Mouse (Mus musculus): ENCODE measurements around the gene BC067074. TPM values are rescaled to one million over a fixed set of nuclear protein-coding genes. Genes with fewer than 3 reads are reported as not detected.

The BC067074 gene
- polyA plus RNA-seq, 1 experiment from 2014 or later, result 0.65 TPM

- no peak for TF ChIP-seq CTCF (IDR thresholded peaks at IDR 0.05; ENCODE audit: low read depth)
- no peaks in the 10 kb centered on the region for H3K36me3 ChIP-seq (ENCODE audit: control insufficient read depth, insufficient read depth)
- H3K9ac ChIP-seq (ENCODE audit: low read depth, low read length), result no peak overlapping the region
- H3K4me2 ChIP-seq (replicated peaks; ENCODE audit: low read depth), result no peak overlapping the region
- H3K4me3 ChIP-seq (ENCODE audit: low read depth, low read length), result no peak overlapping the region
- WGBS, result 53% methylated on average over 12 of the region's 12 CpGs
- no peak for ATAC-seq
- no peaks in the 10 kb centered on the region for H3K9me3 ChIP-seq (ENCODE audit: control insufficient read depth)
- H3K4me1 ChIP-seq (replicated peaks; ENCODE audit: control insufficient read depth, insufficient read depth, low read length), result no peaks in the 10 kb centered on the region
- H3K27me3 ChIP-seq (replicated peaks; ENCODE audit: control insufficient read depth, insufficient read depth, low read length), result no peaks in the 10 kb centered on the region; the same call in 1 of the 2 replicates
- H3K27ac ChIP-seq (ENCODE audit: low read depth, low read length), result no peak overlapping the region
Observed at GRCm38 (mm10) chr13:113262822-113263221, 30.1 kb upstream of the BC067074 start.

DNA sequence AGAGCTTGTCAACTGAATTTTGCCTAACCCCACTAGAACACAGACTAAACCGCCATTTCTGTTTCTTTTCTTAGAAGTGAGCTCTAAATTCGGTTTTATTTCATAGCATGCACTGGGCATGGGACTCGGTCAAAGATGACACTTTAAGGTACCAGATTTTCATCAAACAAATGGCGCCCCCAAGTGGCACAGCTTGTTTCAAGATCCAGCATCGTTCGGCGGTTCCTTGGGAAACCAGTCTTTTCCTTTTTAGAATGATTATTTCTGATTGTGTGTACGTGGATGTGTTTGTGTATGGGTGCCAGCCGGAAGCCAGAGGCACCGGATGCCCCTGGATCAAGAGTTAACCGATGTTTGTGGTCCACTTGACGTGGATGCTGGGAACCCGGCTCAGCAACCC, 27.7 kb upstream of the BC067074 start:
- no peaks in the 10 kb centered on the region for H3K4me1 ChIP-seq (replicated peaks; ENCODE audit: control insufficient read depth, insufficient read depth, low read length)
- H3K9me3 ChIP-seq (ENCODE audit: control insufficient read depth), result no peaks in the 10 kb centered on the region
- H3K9ac ChIP-seq (ENCODE audit: low read depth, low read length), result no peak overlapping the region
- no peak overlapping the region for H3K27ac ChIP-seq (ENCODE audit: low read depth, low read length)
- TF ChIP-seq CTCF (IDR thresholded peaks at IDR 0.05; ENCODE audit: low read depth), result peak; percentile 69
- H3K4me2 ChIP-seq (replicated peaks; ENCODE audit: low read depth), result no peak overlapping the region
- no peaks in the 10 kb centered on the region; the same call in 1 of the 2 replicates for H3K27me3 ChIP-seq (replicated peaks; ENCODE audit: control insufficient read depth, insufficient read depth, low read length)
- no peaks in the 10 kb centered on the region for H3K36me3 ChIP-seq (ENCODE audit: control insufficient read depth, insufficient read depth)
- ATAC-seq, result no peak
- 29% methylated on average over 13 of the region's 13 CpGs for WGBS
- H3K4me3 ChIP-seq (ENCODE audit: low read depth, low read length), result no peak overlapping the region

- no peaks in the 10 kb centered on the region for H3K36me3 ChIP-seq (ENCODE audit: control insufficient read depth, insufficient read depth)
- no peaks in the 10 kb centered on the region for H3K9me3 ChIP-seq (ENCODE audit: control insufficient read depth)
- no peaks in the 10 kb centered on the region; the same call in 1 of the 2 replicates for H3K27me3 ChIP-seq (replicated peaks; ENCODE audit: control insufficient read depth, insufficient read depth, low read length)
- peak overlapping the region; percentile 43 for H3K4me2 ChIP-seq (replicated peaks; ENCODE audit: low read depth)
- TF ChIP-seq CTCF (IDR thresholded peaks at IDR 0.05; ENCODE audit: low read depth), result peak; percentile 88
- 28% methylated on average over 9 of the region's 9 CpGs for WGBS
- no peak overlapping the region for H3K4me3 ChIP-seq (ENCODE audit: low read depth, low read length)
- peak; percentile 49; the same call in 1 of the 2 replicates for ATAC-seq
- H3K9ac ChIP-seq (ENCODE audit: low read depth, low read length), result no peak overlapping the region
- no peaks in the 10 kb centered on the region for H3K4me1 ChIP-seq (replicated peaks; ENCODE audit: control insufficient read depth, insufficient read depth, low read length)
- no peak overlapping the region for H3K27ac ChIP-seq (ENCODE audit: low read depth, low read length)
Observed at GRCm38 (mm10) chr13:113266495-113266951, 26.4 kb upstream of the BC067074 start.

DNA sequence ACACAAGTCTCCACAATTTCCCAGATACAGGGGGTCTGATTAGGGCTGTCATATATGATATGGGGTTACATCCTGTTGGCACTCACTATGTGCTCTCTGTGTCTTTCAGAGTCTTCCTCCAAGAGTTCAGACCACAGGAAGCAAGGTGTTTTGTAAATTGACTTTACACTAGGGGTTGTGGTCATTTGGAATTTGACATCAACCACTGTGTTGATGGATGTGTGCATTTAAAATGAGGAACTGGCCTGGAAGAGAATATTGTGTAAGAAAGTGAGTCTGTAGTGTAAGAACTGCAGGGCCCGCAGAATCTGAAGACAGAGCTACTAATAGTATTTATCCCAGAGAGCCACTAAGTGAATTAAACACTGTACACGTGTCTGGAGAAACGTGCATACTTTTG, 25.8 kb upstream of the BC067074 start:
- no peak for TF ChIP-seq CTCF (IDR thresholded peaks at IDR 0.05; ENCODE audit: low read depth)
- ATAC-seq, result no peak
- H3K4me2 ChIP-seq (replicated peaks; ENCODE audit: low read depth), result no peak overlapping the region
- H3K9me3 ChIP-seq (ENCODE audit: control insufficient read depth), result no peaks in the 10 kb centered on the region
- no peaks in the 10 kb centered on the region for H3K36me3 ChIP-seq (ENCODE audit: control insufficient read depth, insufficient read depth)
- no peak overlapping the region for H3K27ac ChIP-seq (ENCODE audit: low read depth, low read length)
- H3K27me3 ChIP-seq (replicated peaks; ENCODE audit: control insufficient read depth, insufficient read depth, low read length), result no peaks in the 10 kb centered on the region; the same call in 1 of the 2 replicates
- WGBS, result 54% methylated on average over 3 of the region's 3 CpGs
- H3K9ac ChIP-seq (ENCODE audit: low read depth, low read length), result no peak overlapping the region
- H3K4me3 ChIP-seq (ENCODE audit: low read depth, low read length), result no peak overlapping the region
- no peaks in the 10 kb centered on the region for H3K4me1 ChIP-seq (replicated peaks; ENCODE audit: control insufficient read depth, insufficient read depth, low read length)

GRCm38 (mm10) chr13:113269777-113270776, 22.9 kb upstream of the BC067074 start:
- TF ChIP-seq CTCF (IDR thresholded peaks at IDR 0.05; ENCODE audit: low read depth), result peak; percentile 94
- Histone ChIP-seq H3K9ac (ENCODE audit: low read depth, low read length) (no peak overlapping the region), H3K36me3 (ENCODE audit: control insufficient read depth, insufficient read depth) (no peaks in the 10 kb centered on the region), H3K27me3 (replicated peaks; ENCODE audit: control insufficient read depth, insufficient read depth, low read length) (no peaks in the 10 kb centered on the region; the same call in 1 of the 2 replicates), H3K9me3 (ENCODE audit: control insufficient read depth) (no peaks in the 10 kb centered on the region), H3K27ac (ENCODE audit: low read depth, low read length) (no peak overlapping the region), H3K4me3 (ENCODE audit: low read depth, low read length) (no peak overlapping the region), H3K4me1 (replicated peaks; ENCODE audit: control insufficient read depth, insufficient read depth, low read length) (no peaks in the 10 kb centered on the region), H3K4me2 (replicated peaks; ENCODE audit: low read depth) (no peak overlapping the region)
- peak; percentile 54; the same call in 1 of the 2 replicates for ATAC-seq
- 58% methylated on average over 18 of the region's 18 CpGs for WGBS

DNA sequence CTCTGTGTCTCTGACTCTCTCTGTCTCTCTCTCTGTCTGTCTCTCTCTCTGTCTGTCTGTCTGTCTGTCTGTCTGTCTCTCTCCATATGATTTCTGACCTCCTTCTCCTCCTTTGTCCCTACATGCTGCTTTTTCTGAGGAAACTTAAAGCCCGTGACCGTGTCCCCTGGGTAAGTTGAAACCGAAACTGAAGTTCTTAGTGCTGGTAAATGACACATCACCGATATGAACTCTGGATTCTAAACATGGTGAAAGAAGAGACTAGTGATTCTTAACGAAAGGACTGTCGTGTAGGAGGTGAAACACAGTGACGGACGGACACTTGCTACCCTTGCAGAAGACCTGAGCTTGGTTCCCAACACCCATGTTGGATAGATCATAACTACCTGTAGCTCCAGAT, 21.8 kb upstream of the BC067074 start:
- WGBS, result 86% methylated on average over 8 of the region's 8 CpGs
- H3K27me3 ChIP-seq (replicated peaks; ENCODE audit: control insufficient read depth, insufficient read depth, low read length), result no peaks in the 10 kb centered on the region
- H3K4me3 ChIP-seq (ENCODE audit: low read depth, low read length), result no peak overlapping the region
- H3K9me3 ChIP-seq (ENCODE audit: control insufficient read depth), result no peaks in the 10 kb centered on the region
- H3K4me2 ChIP-seq (replicated peaks; ENCODE audit: low read depth), result no peak overlapping the region
- no peaks in the 10 kb centered on the region for H3K36me3 ChIP-seq (ENCODE audit: control insufficient read depth, insufficient read depth)
- ATAC-seq, result no peak
- no peaks in the 10 kb centered on the region for H3K4me1 ChIP-seq (replicated peaks; ENCODE audit: control insufficient read depth, insufficient read depth, low read length)
- no peak for TF ChIP-seq CTCF (IDR thresholded peaks at IDR 0.05; ENCODE audit: low read depth)
- no peak overlapping the region for H3K9ac ChIP-seq (ENCODE audit: low read depth, low read length)
- no peak overlapping the region for H3K27ac ChIP-seq (ENCODE audit: low read depth, low read length)
